Mouse (Mus musculus) limb, embryonic 10.5 days (tissue): ENCODE measurements around the gene Xndc1. TPM values are rescaled to one million over a fixed set of nuclear protein-coding genes. Genes with fewer than 3 reads are reported as not detected.
"Not testable (repeated sequence)": the region's sequence is repeated elsewhere in the genome, so short reads cannot be mapped to it uniquely, and the experiment has no call there.

Source experiments
- DNase-seq: peaks from one replicate; pipeline ENCODE4 v3.0.0-alpha.2; 2017; ENCODE audit warnings: low spot score
- H3K27ac ChIP-seq: fragments of 300-500 bp; sonication (generic); 2 replicates; pipeline ENCODE4 v1.5.1; 2016; ENCODE audit warnings: mild to moderate bottlenecking
- H3K27me3 ChIP-seq: fragments of 300-500 bp; sonication (generic); 2 replicates; pipeline ENCODE4 v1.6.1; 2016; ENCODE audit warnings: low read depth, mild to moderate bottlenecking; ENCODE audit not compliant: poor library complexity, severe bottlenecking
- H3K36me3 ChIP-seq: fragments of 300-500 bp; sonication (generic); 2 replicates; pipeline ENCODE4 v1.6.1; 2016; ENCODE audit warnings: mild to moderate bottlenecking, moderate library complexity
- H3K4me1 ChIP-seq: fragments of 300-500 bp; sonication (generic); 2 replicates; pipeline ENCODE4 v1.6.1; 2016
- H3K4me3 ChIP-seq: fragments of 300-500 bp; sonication (generic); 2 replicates; pipeline ENCODE4 v1.5.1; 2016; ENCODE audit warnings: mild to moderate bottlenecking, moderate library complexity
- H3K9me3 ChIP-seq: fragments of 300-500 bp; sonication (generic); replicated peaks from 2 replicates; pipeline ENCODE4 v1.6.1; 2016; ENCODE audit warnings: mild to moderate bottlenecking
- WGBS: fragments of 180-500 bp; shearing (Covaris S2); methylation state at CpG from one replicate; pipeline ENCODE4 v1.1.7; 2016; 5-methylcytosine and 5-hydroxymethylcytosine counted together
- polyA plus RNA-seq: library from polyadenylated mRNA; unstranded; fragments of >200 nt; fragmentation: Nextera tagmentation; extraction: Ambion mirVana; gene quantifications from 2 replicates; pipeline ENCODE4 v1.2.1, GENCODE M21; 2016

Xndc1 gene
- 39.7 and 51.5 TPM in 2 replicates for polyA plus RNA-seq

DNA sequence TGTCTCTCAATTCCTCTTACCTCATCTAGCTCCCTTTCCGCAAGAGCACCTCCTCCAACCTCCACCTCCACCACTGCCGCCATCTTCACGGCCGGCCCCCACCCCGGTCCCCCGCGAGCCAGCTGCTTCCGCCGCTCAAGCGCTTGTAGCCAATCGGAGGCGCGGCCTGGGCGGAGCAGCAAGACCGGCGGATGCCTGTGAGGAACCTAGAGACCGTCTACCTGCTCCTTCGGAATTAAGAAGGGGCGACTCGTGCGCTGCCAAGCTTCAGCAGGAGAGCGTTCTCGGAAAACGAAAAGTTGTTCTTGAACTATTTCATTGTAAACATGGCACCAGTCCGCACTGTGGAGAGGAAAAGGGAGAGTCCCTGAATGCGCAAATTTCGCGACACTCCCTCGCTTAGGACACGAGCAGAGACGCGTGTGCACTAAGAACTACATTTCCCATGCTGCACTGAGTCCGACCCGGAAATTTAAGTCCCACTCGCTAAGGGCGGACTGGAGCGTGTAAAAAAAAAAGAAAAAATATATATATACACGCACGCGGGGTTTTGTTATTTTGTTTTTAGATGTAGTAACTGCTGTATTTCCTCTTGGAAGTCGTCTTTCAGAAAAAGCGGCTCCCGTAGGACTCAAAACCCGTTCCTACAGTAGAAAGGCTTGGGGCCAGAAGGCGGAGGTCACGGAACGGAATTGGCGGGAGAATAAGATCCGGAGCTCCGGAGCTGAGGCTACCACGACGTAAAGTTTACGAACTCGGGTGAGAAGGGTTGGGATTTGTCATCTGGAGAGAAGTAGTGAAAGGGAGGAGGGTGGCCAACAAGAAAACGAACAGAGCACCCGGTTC lies at the start of gene Xndc1, which contains the start of the genes Rnf121 and Xntrpc:
Gene Xndc1, plus strand, starts transcription at position 466 of the 846 bp plus-strand sequence.
Gene Rnf121, minus strand, starts transcription at position 424 of the 846 bp plus-strand sequence.
Gene Xntrpc, plus strand, starts transcription at position 668 of the 846 bp plus-strand sequence.
- H3K4me3 ChIP-seq: peak within 1 kb of the TSS; percentile 83
- H3K9me3 ChIP-seq: no peaks in the 10 kb centered on the region
- peaks cover 16% of the 10 kb centered on the region for H3K4me1 ChIP-seq
- peak within 1 kb of the TSS; percentile 90 for H3K27ac ChIP-seq
- peak; percentile 96 for DNase-seq
- no peaks in the 10 kb centered on the region for H3K27me3 ChIP-seq
- peaks cover 40% of the 10 kb centered on the region for H3K36me3 ChIP-seq
- under 1% methylated on average over 56 of the region's 56 CpGs for WGBS

DNA sequence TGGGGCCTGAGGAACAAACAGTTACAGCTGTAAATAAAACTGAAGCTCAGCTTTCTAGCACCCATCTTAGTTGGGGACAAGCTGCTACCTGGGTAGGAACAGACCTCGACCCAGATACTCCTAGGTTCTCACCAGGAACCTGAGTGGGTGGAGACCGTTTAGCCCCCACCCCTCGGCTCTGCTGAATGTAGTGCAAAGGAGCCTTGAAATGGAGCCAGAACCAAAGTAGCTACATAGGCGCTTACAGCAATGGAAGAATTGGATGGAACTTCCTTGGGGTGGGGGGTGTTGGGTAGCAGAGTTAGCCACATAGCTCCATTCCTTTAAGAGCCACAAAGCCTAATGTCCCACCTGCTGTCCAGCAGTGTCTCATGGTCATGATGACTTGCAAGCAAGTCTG lies 48.4 kb upstream of the Xndc1 start:
- H3K4me1 ChIP-seq: no peaks in the 10 kb centered on the region
- H3K4me3 ChIP-seq: no peak overlapping the region
- H3K36me3 ChIP-seq: peaks cover 99% of the 10 kb centered on the region
- no peak for DNase-seq
- H3K27ac ChIP-seq: no peak overlapping the region
- no peaks in the 10 kb centered on the region for H3K9me3 ChIP-seq
- WGBS: 88% methylated on average over 4 of the region's 4 CpGs
- H3K27me3 ChIP-seq: no peaks in the 10 kb centered on the region

DNA sequence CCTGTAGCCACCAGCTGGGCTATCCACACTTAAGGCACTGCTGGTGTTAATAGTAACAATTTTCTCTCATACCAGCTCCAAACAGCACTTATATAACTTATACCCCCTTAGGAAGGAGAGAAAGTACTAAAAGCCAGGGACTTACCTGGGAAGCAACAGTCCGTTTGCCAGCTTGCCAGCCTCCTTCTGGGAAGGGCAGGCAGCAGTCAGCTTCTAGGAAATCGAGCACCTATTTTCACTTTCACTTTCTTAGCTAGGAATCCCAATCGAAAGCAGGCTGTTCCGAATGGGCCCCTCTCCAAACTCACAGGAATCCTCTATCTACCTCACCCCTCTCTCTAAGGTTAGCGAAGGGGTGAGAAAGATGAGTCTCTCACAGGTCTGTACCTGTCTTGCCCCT lies 47.9 kb upstream of the Xndc1 start:
- no peaks in the 10 kb centered on the region for H3K4me1 ChIP-seq
- H3K27me3 ChIP-seq: no peaks in the 10 kb centered on the region
- 87% methylated on average over 5 of the region's 5 CpGs for WGBS
- no peaks in the 10 kb centered on the region for H3K9me3 ChIP-seq
- no peak overlapping the region for H3K4me3 ChIP-seq
- peaks cover 99% of the 10 kb centered on the region for H3K36me3 ChIP-seq
- H3K27ac ChIP-seq: no peak overlapping the region
- no peak for DNase-seq

DNA sequence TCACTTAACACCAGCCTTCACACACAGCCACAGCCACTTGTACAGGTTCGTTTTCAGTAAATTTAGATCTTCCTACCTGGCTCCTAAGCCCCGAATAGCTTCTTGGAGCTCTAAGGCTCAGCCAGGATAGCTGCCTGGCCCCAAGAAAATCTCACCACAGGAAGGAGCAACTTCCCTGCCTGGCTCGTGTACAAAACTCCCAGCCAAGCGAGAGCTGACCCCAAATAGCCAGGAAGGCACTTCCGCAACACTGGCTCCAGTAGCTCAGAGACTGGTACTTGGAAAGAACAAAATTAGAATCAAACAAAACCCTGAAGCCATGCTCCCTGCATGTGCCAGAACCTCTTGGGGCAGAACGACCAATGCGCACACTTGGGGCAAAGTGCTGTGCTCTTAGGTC lies 47.3 kb upstream of the Xndc1 start:
- Histone ChIP-seq H3K36me3 (peaks cover 99% of the 10 kb centered on the region), H3K9me3 (no peaks in the 10 kb centered on the region), H3K4me3 (no peak overlapping the region), H3K27ac (no peak overlapping the region), H3K4me1 (no peaks in the 10 kb centered on the region), H3K27me3 (no peaks in the 10 kb centered on the region)
- 85% methylated on average over 7 of the region's 7 CpGs for WGBS
- DNase-seq: no peak

DNA sequence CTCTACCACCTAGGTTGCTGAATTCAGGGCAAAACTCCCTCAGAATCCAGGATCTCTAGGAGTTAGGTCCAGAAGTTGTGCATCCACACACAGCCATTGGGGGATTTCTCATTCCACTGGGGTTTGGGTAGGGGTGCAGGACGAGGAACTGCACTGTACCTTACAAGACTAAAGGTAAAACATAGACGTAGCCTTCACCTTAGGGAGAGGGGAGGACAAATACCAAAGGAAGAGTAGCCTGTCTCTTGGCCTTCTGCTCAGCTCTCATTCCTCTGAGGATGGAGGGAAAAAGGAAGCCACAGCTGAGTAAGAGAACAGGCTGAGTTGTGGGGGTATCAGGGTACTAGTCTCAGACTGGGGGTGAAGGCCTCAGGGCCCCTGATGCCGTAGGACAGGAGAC lies 46.7 kb upstream of the Xndc1 start, which contains the start of gene Il18bp:
Gene Il18bp, minus strand, starts transcription at position 101 of the 400 bp plus-strand sequence.
- DNase-seq: no peak
- H3K9me3 ChIP-seq: no peaks in the 10 kb centered on the region
- H3K4me1 ChIP-seq: no peaks in the 10 kb centered on the region
- no peak within 1 kb of the TSS for H3K27ac ChIP-seq
- H3K36me3 ChIP-seq: peaks cover 99% of the 10 kb centered on the region
- no peaks in the 10 kb centered on the region for H3K27me3 ChIP-seq
- 91% methylated on average over 3 of the region's 3 CpGs for WGBS
- no peak within 1 kb of the TSS for H3K4me3 ChIP-seq

DNA sequence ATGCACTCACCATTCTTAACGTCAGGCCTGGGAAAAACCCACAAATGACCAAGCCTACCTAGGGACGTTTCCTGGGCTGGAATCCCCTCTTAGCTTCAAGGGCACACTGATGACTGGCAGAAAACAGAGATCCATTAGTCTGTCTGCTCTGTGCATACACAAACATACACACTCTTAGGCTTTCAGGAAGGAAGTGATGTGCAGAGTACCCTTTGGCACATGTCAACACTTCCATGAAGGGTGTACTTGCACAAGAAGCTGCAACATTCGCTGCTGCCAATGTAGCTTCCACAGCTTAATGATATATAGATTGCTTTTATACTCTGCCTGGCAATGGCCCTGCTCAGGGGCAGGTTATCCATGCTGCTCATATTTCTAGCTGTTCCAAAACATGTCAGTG lies 45.9 kb upstream of the Xndc1 start:
- Histone ChIP-seq H3K27me3 (no peaks in the 10 kb centered on the region), H3K27ac (no peak overlapping the region), H3K36me3 (peaks cover 99% of the 10 kb centered on the region), H3K4me1 (no peaks in the 10 kb centered on the region), H3K9me3 (no peaks in the 10 kb centered on the region), H3K4me3 (no peak overlapping the region)
- 85% methylated on average over 3 of the region's 3 CpGs for WGBS
- no peak for DNase-seq

DNA sequence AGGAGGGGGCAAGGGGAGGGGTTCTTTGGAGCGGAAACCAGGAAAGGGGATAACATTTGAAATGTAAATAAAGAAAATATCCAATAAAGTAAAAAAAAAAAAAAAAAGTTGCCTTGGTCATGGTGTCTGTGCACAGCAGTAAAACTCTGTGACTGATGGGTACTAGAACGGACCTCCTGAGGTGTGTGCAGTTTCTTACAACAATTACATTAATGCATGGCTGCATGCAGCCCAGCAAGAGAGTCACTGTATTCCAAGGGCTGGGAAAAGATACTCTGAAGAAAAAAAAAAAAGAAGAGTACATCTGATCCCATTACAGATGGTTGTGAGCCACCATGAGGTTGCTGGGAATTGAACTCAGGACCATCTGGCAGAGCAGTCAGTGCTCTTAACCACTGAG lies 44.4 kb upstream of the Xndc1 start:
- not testable (repeated sequence) for H3K4me3 ChIP-seq, H3K4me1 ChIP-seq, H3K27ac ChIP-seq, H3K27me3 ChIP-seq, DNase-seq, H3K9me3 ChIP-seq
- peaks cover 98% of the 10 kb centered on the region for H3K36me3 ChIP-seq
- 96% methylated on average over 2 of the region's 2 CpGs for WGBS

DNA sequence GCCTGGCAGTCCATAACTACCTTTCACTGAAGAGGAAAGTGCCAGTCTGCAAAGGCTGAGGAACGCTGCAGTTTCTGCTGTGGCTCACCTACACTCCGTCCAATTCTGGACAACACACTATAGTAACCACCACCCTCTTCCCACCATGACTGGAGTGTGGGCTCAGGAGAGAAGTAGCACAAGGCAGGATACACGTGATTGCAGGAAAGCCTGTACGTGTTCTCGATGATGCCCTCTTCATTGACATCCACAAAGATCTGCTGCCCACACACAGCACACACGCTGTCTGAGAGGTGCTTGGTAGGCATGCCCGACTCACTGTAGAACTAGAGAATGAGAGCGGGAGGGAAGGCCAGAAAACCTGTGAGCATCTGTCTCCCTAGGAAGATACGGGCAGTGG lies 41.5 kb upstream of the Xndc1 start:
- no peak for DNase-seq
- H3K27ac ChIP-seq: no peak overlapping the region
- peaks cover 94% of the 10 kb centered on the region for H3K36me3 ChIP-seq

DNA sequence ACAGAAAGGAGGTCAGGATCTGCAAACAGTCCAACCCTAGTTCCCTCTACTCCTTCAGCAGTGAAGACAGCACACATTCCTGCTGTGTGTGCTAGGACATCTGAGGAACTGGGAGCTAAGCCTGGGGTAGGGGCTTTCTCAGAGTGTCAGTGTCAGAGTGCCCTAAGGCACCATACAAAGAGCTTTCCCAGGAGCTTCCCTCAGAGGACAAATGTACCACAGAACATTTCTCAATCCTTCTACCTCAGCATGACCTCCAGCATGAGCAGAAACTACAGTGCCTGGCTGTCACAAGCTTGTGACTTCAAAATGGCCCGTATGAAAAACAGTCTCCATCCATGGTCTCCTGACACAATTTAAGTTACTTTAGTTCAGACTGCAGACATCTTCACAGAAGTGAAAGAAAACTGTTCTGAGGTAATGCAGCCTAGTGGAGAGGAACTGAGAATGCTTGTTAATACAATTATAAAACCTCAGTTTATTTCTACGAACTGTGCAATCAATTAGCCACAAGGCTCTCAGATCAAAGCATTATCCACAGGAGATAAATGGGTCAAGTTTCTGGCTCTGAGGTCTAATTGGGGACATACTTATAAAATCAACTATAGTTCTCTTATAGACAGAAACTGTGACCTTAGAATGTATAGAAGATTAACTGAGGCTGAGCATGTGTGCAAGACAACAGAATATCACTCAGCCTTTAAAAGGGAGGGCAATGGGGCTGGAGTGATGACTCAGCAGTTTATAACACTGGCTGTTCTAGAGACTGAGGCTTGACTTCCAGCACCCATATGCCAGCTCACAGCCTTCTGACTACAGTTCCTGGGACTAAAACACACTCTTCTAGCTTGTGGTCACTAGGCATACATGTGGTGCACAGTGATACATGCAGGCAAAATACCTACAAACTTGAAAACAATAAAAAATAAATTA lies 39.9 kb upstream of the Xndc1 start:
- Histone ChIP-seq H3K27ac (no peak overlapping the region), H3K27me3 (no peaks in the 10 kb centered on the region), H3K9me3 (no peaks in the 10 kb centered on the region), H3K36me3 (peaks cover 92% of the 10 kb centered on the region), H3K4me3 (no peak overlapping the region), H3K4me1 (no peaks in the 10 kb centered on the region)
- DNase-seq: no peak
- 79% methylated on average over 2 of the region's 2 CpGs for WGBS

More for the DNA sequence above, 41.5 kb upstream of the Xndc1 start:
- Histone ChIP-seq H3K27me3 (no peaks in the 10 kb centered on the region), H3K4me1 (no peaks in the 10 kb centered on the region), H3K4me3 (no peak overlapping the region), H3K9me3 (no peaks in the 10 kb centered on the region)
- 96% methylated on average over 9 of the region's 9 CpGs for WGBS

DNA sequence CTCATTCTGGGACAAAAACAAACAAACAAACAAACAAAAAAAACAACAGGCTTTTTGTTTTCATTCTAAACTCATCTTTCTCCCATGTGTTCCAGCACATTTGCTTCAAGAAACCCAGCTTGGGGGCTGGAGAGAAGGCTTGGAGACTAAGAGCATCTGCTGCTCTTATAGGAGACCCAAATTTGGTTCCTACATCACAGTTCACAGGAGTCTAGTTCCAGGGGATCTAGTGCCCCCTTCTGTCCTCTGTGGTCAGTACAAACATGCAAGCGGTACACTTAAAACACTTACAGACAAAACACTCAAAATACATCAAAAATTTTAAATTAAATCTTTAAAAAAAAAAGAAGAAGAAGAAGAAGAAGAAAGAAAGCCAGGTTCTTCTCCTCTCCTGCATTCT lies 30.4 kb upstream of the Xndc1 start:
- Histone ChIP-seq H3K4me1 (no peaks in the 10 kb centered on the region), H3K4me3 (no peak overlapping the region), H3K36me3 (peaks cover 100% of the 10 kb centered on the region), H3K9me3 (no peaks in the 10 kb centered on the region), H3K27me3 (no peaks in the 10 kb centered on the region), H3K27ac (no peak overlapping the region)
- DNase-seq: no peak
- WGBS: 94% methylated on average over 1 of the region's 1 CpGs

DNA sequence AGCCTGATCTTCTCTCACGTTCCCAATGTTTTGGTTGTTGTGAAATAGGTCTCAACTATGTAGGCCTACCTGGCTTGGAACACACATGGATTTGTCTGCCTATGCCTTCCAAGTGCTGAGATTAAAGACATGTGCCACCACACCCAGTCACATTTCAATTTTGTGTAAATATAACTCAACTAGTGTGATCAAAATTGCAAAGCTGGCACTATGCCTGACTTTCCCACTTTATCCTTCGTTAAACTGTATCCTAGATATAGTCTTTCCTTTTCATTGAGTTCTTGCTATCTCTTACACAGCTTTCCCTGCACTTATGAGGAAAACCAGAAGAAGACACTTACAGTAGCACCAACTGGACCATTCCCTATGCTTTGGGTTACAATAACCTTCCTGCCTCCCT lies 29.8 kb upstream of the Xndc1 start:
- Histone ChIP-seq H3K27ac (no peak overlapping the region), H3K4me3 (no peak overlapping the region), H3K4me1 (no peaks in the 10 kb centered on the region), H3K27me3 (no peaks in the 10 kb centered on the region), H3K36me3 (peaks cover 100% of the 10 kb centered on the region), H3K9me3 (no peaks in the 10 kb centered on the region)
- DNase-seq: no peak
- 95% methylated on average over 2 of the region's 2 CpGs for WGBS

DNA sequence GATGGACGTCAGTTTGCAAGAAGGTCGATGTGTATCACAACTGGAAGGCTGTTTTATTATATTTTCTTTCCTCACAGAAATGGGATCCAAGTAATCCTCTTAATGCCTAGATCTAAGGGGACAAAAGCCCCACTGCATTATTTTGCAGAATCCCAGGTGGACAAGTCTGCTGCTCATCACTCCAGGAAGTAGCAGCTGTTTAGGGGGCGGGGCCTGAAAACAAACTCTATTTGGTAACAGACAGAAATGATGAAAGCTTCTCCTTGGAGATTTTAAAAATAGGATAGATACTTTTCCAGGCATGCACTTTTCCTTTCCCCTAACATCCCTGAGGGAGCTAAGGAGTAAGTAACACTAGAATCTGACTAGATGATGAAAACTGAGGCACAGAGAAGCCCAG lies 28.0 kb upstream of the Xndc1 start:
- H3K36me3 ChIP-seq: peaks cover 97% of the 10 kb centered on the region
- H3K9me3 ChIP-seq: no peaks in the 10 kb centered on the region
- no peak for DNase-seq
- 96% methylated on average over 3 of the region's 3 CpGs for WGBS
- no peaks in the 10 kb centered on the region for H3K27me3 ChIP-seq
- no peaks in the 10 kb centered on the region for H3K4me1 ChIP-seq
- no peak overlapping the region for H3K4me3 ChIP-seq
- no peak overlapping the region for H3K27ac ChIP-seq

DNA sequence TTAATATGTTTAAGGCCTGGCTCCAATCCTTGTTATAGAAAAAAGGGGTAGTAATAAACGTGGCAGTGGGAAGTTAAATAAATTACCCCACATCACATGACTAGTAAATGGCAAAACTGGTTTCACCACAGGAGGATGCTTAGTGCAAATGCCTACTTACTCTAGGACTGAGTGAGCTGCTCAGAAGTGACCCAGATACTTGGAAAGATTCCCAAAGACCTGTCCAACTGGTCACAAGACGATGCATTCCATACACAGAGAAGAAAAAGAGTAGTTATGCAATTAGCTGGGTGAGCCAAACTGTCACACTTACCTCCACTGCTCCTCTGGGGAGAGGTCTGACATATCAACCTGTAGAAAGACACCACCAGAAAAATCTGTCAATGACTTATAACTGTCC lies 23.0 kb upstream of the Xndc1 start:
- no peak for DNase-seq
- no peak overlapping the region for H3K4me3 ChIP-seq
- H3K27ac ChIP-seq: no peak overlapping the region
- no peaks in the 10 kb centered on the region for H3K9me3 ChIP-seq
- 90% methylated on average over 2 of the region's 2 CpGs for WGBS
- H3K27me3 ChIP-seq: no peaks in the 10 kb centered on the region
- peaks cover 62% of the 10 kb centered on the region for H3K36me3 ChIP-seq
- H3K4me1 ChIP-seq: peaks cover 15% of the 10 kb centered on the region
